Mouse (Mus musculus): ENCODE measurements at regions not wholly inside any gene's neighbourhood (a gene's known extent, or its start where the extent isn't known, plus 50 kb on each side); places are given as distances from the start of the nearest gene placed in this dataset.
"Not testable (repeated sequence)": the region's sequence is repeated elsewhere in the genome, so short reads cannot be mapped to it uniquely, and the experiment has no call there.

DNA sequence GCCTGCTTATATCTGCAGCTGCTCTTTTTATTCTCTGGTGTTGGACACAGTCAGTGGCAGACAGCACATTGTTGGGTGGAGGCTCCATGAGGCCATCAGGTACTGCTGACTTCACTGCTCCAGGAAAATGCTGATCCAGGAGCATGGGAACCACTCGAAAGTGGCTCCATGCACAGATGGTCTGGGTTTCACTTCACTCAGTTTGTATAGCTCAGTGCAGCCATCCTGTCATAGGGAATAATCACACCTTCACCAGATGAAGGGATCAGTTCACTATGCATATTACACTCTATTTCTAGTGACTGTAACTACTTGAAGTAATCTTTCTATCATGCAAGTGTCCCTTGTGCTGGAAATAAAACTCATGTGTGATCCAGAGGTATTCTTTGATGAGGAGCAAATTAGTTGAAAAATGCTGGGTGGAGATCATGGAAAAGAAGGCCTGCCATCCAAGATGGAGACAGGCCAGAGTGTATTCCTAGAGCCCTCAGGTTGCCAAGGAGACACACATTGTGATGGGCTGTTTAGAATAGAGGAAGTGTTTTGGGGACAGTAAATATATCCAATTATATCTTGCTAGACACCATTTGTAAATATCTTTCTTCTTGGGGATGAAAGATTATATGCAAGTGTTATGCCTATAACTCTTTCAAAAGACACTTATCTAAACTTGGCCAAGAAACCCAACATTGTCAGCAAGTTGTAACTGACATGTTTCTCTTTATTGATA, 103.7 kb upstream of the Arhgap42 start:
- no peak for DNase-seq (ENCODE audit: low spot score in 2 of 2)

DNA sequence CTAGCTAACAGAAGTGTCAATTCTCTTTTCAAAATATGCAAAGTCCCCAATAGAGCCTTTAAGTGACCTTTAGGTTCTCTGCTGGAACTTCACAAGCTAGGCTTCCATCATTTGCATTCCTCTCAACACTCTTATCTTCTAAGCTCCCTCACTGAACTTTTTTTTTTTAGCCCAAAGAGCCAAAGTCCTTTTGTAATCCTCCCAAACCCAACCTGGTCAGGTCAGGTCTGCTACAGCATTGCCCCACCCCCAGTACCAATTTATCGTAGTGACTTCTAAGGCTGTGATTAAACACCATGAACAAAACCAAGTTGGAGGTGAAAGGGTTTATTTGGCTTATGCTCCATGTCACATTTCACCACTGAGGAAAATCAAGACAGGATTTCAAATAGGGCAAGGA, 79.7 kb upstream of the Arhgap42 start:
- DNase-seq (ENCODE audit: low spot score in 2 of 2), result no peak

DNA sequence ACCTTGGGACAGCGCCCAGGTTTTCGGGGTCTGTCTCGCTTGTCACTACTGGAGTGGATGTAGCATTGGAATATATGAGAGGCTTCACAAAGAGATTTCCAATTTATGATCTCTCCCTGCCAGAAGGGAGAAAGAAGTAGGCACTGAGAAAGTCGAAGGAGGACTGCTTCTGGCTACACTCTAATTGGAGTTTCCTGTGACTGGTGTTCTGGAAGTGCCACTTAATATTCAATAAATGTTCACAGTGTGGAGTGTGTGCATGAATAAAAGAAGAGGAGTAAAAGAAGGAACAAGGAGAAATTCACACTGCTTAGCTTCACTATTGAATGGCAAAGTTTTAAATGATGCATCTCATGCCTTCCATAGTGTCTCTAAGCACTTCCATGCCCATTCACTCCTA, 77.1 kb upstream of the Arhgap42 start:
- DNase-seq (ENCODE audit: low spot score in 2 of 2), result no peak

DNA sequence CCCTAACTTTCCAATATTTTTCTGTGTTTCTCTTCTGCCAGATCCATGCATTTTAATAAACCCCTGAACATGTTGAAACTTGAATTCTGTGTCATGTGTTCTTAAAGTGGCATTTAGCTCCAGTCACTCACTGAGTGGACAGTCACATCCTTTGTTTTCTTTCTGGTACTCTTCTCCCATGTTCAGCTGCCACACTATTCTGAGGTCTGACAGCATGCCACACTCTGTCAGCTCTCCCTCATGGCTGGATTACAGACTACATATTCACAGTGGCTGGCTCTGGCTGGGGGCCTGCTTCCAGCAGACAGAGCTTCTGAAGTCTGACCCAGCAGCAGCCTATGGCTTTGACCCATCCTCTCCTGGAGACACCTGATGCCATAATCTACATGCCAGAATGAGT, 73.4 kb upstream of the Arhgap42 start:
- DNase-seq (ENCODE audit: low spot score in 2 of 2), result no peak

- no peak for DNase-seq (ENCODE audit: low spot score in 2 of 2)
Observed at GRCm38 (mm10) chr9:9311627-9312265, 72.8 kb upstream of the Arhgap42 start.

- not testable (repeated sequence) for DNase-seq (ENCODE audit: low spot score in 2 of 2)
Observed at GRCm38 (mm10) chr9:9311040-9311583, 72.2 kb upstream of the Arhgap42 start.

DNA sequence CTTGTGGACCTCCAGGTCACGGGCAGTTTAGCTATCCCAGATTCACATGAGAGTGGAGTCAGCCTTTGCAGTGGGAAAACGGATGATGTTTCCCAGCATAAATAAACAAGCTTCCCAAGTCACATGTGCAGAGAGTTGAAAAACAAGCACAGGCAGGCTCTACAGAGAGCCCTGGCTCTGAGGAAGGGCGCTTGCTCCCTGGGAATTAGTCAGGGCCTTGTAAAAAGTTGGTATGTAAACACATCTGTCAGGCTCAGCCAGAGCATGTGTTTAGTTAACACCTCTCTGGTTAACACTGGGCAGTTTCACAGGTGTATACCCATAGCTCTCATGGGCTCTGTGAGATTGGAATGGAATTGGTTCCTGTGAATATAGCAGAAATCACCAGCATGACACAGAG, 51.9 kb upstream of the Arhgap42 start:
- DNase-seq (ENCODE audit: low spot score in 2 of 2), result no peak

GRCm38 (mm10) chr9:9289570-9289969, 50.7 kb upstream of the Arhgap42 start:
- no peak for DNase-seq (ENCODE audit: low spot score in 2 of 2)
